Mouse (Mus musculus): ENCODE results near the gene Gm48551. TPM values are rescaled to one million over a fixed set of nuclear protein-coding genes. Genes with fewer than 3 reads are reported as not detected.

Gene Gm48551
- polyA plus RNA-seq (2015; fragmentation: Nextera tagmentation; extraction: Ambion mirVana) = 6.2 and 8.8 TPM in 2 replicates

GRCm38 (mm10) chr10:81383802-81384604 is at the start of gene Gm48551, which contains the start of gene Dohh:
Gene Gm48551 (plus strand): TSS chr10:81384466.
Gene Dohh (plus strand): TSS chr10:81384428.
- H3K4me3 ChIP-seq (replicated peaks; ENCODE audit: low read length) = peak within 1 kb of the TSS; percentile 92
- ATAC-seq = peak; percentile 96
- H3K4me2 ChIP-seq (ENCODE audit: low read length) = peak within 1 kb of the TSS; percentile 88
- peaks cover 17% of the 10 kb centered on the region for H3K36me3 ChIP-seq (ENCODE audit: control insufficient read depth, insufficient read depth)
- H3K4me1 ChIP-seq (replicated peaks; ENCODE audit: control insufficient read depth, insufficient read depth, low read length) = peaks cover 13% of the 10 kb centered on the region
- H3K9ac ChIP-seq (replicated peaks; ENCODE audit: low read depth, low read length) = peak within 1 kb of the TSS; percentile 74
- 5% methylated on average over 50 of the region's 54 CpGs for WGBS
- H3K27ac ChIP-seq (ENCODE audit: low read length) = peak within 1 kb of the TSS; percentile 87
- no peaks in the 10 kb centered on the region for H3K9me3 ChIP-seq (ENCODE audit: control insufficient read depth, low read length)
- H3K27me3 ChIP-seq (replicated peaks; ENCODE audit: control insufficient read depth, insufficient read depth, low read length) = no peaks in the 10 kb centered on the region

- 41% methylated on average over 17 of the region's 19 CpGs for WGBS
- Histone ChIP-seq H3K27ac (ENCODE audit: low read length) (no peak overlapping the region), H3K27me3 (replicated peaks; ENCODE audit: control insufficient read depth, insufficient read depth, low read length) (peaks cover 10% of the 10 kb centered on the region), H3K4me3 (replicated peaks; ENCODE audit: low read length) (no peak overlapping the region), H3K36me3 (ENCODE audit: control insufficient read depth, insufficient read depth) (no peaks in the 10 kb centered on the region), H3K4me2 (ENCODE audit: low read length) (no peak overlapping the region), H3K4me1 (replicated peaks; ENCODE audit: control insufficient read depth, insufficient read depth, low read length) (peaks cover 2% of the 10 kb centered on the region; the same call in 1 of the 2 replicates), H3K9ac (replicated peaks; ENCODE audit: low read depth, low read length) (no peak overlapping the region), H3K9me3 (ENCODE audit: control insufficient read depth, low read length) (no peaks in the 10 kb centered on the region)
- no peak for ATAC-seq
These were observed 48.6 kb upstream of the Gm48551 start for GRCm38 (mm10) chr10:81335393-81336340.

- H3K27me3 ChIP-seq (replicated peaks; ENCODE audit: control insufficient read depth, insufficient read depth, low read length) = peaks cover 13% of the 10 kb centered on the region
These were observed 47.7 kb upstream of the Gm48551 start for GRCm38 (mm10) chr10:81336558-81336957.

GRCm38 (mm10) chr10:81340551-81341332 is 43.5 kb upstream of the Gm48551 start:
- Histone ChIP-seq H3K36me3 (ENCODE audit: control insufficient read depth, insufficient read depth) (no peaks in the 10 kb centered on the region), H3K27ac (ENCODE audit: low read length) (no peak overlapping the region), H3K4me3 (replicated peaks; ENCODE audit: low read length) (no peak overlapping the region), H3K9me3 (ENCODE audit: control insufficient read depth, low read length) (no peaks in the 10 kb centered on the region), H3K27me3 (replicated peaks; ENCODE audit: control insufficient read depth, insufficient read depth, low read length) (peaks cover 35% of the 10 kb centered on the region), H3K9ac (replicated peaks; ENCODE audit: low read depth, low read length) (no peak overlapping the region), H3K4me2 (ENCODE audit: low read length) (no peak overlapping the region), H3K4me1 (replicated peaks; ENCODE audit: control insufficient read depth, insufficient read depth, low read length) (peaks cover 6% of the 10 kb centered on the region)
- WGBS = 41% methylated on average over 17 of the region's 17 CpGs
- ATAC-seq = no peak

More at GRCm38 (mm10) chr10:81336558-81336957, 47.7 kb upstream of the Gm48551 start:
- ATAC-seq = no peak
- Histone ChIP-seq H3K9ac (replicated peaks; ENCODE audit: low read depth, low read length) (no peak overlapping the region), H3K4me3 (replicated peaks; ENCODE audit: low read length) (no peak overlapping the region), H3K4me2 (ENCODE audit: low read length) (no peak overlapping the region), H3K27ac (ENCODE audit: low read length) (no peak overlapping the region), H3K9me3 (ENCODE audit: control insufficient read depth, low read length) (no peaks in the 10 kb centered on the region), H3K36me3 (ENCODE audit: control insufficient read depth, insufficient read depth) (no peaks in the 10 kb centered on the region), H3K4me1 (replicated peaks; ENCODE audit: control insufficient read depth, insufficient read depth, low read length) (peaks cover 2% of the 10 kb centered on the region; the same call in 1 of the 2 replicates)
- WGBS = 96% methylated on average over 4 of the region's 4 CpGs

GRCm38 (mm10) chr10:81341333-81341949 is 42.8 kb upstream of the Gm48551 start:
- WGBS = 32% methylated on average over 16 of the region's 16 CpGs

GRCm38 (mm10) chr10:81342686-81343505 is 41.4 kb upstream of the Gm48551 start, which contains the start of gene Gipc3:
Gene Gipc3 (minus strand): TSS chr10:81343266.
- Histone ChIP-seq H3K4me2 (ENCODE audit: low read length) (peak within 1 kb of the TSS; percentile 57), H3K36me3 (ENCODE audit: control insufficient read depth, insufficient read depth) (no peaks in the 10 kb centered on the region), H3K9me3 (ENCODE audit: control insufficient read depth, low read length) (no peaks in the 10 kb centered on the region), H3K27me3 (replicated peaks; ENCODE audit: control insufficient read depth, insufficient read depth, low read length) (peaks cover 38% of the 10 kb centered on the region), H3K9ac (replicated peaks; ENCODE audit: low read depth, low read length) (peak within 1 kb of the TSS; percentile 45), H3K4me1 (replicated peaks; ENCODE audit: control insufficient read depth, insufficient read depth, low read length) (peaks cover 15% of the 10 kb centered on the region), H3K4me3 (replicated peaks; ENCODE audit: low read length) (peak within 1 kb of the TSS; percentile 41), H3K27ac (ENCODE audit: low read length) (no peak within 1 kb of the TSS)
- ATAC-seq = no peak
- WGBS = 6% methylated on average over 58 of the region's 67 CpGs

More at GRCm38 (mm10) chr10:81341333-81341949, 42.8 kb upstream of the Gm48551 start:
- H3K4me3 ChIP-seq (replicated peaks; ENCODE audit: low read length) = no peak overlapping the region
- ATAC-seq = no peak
- no peak overlapping the region for H3K9ac ChIP-seq (replicated peaks; ENCODE audit: low read depth, low read length)
- no peak overlapping the region for H3K27ac ChIP-seq (ENCODE audit: low read length)
- no peaks in the 10 kb centered on the region for H3K36me3 ChIP-seq (ENCODE audit: control insufficient read depth, insufficient read depth)
- no peak overlapping the region for H3K4me2 ChIP-seq (ENCODE audit: low read length)
- peaks cover 7% of the 10 kb centered on the region for H3K4me1 ChIP-seq (replicated peaks; ENCODE audit: control insufficient read depth, insufficient read depth, low read length)
- no peaks in the 10 kb centered on the region for H3K9me3 ChIP-seq (ENCODE audit: control insufficient read depth, low read length)
- H3K27me3 ChIP-seq (replicated peaks; ENCODE audit: control insufficient read depth, insufficient read depth, low read length) = peaks cover 35% of the 10 kb centered on the region

- H3K9me3 ChIP-seq (ENCODE audit: control insufficient read depth, low read length) = no peaks in the 10 kb centered on the region
- no peak overlapping the region for H3K9ac ChIP-seq (replicated peaks; ENCODE audit: low read depth, low read length)
- WGBS = 52% methylated on average over 8 of the region's 8 CpGs
- H3K27me3 ChIP-seq (replicated peaks; ENCODE audit: control insufficient read depth, insufficient read depth, low read length) = peaks cover 38% of the 10 kb centered on the region
- peaks cover 19% of the 10 kb centered on the region for H3K4me1 ChIP-seq (replicated peaks; ENCODE audit: control insufficient read depth, insufficient read depth, low read length)
- H3K4me3 ChIP-seq (replicated peaks; ENCODE audit: low read length) = no peak overlapping the region
- H3K36me3 ChIP-seq (ENCODE audit: control insufficient read depth, insufficient read depth) = no peaks in the 10 kb centered on the region
- H3K4me2 ChIP-seq (ENCODE audit: low read length) = no peak overlapping the region
- no peak for ATAC-seq
- no peak overlapping the region for H3K27ac ChIP-seq (ENCODE audit: low read length)
These were observed 39.7 kb upstream of the Gm48551 start for GRCm38 (mm10) chr10:81344421-81345161.

All from forebrain, embryonic 16.5 days (tissue).